Mouse (Mus musculus): ENCODE measurements around the gene Polr3gl. TPM values are rescaled to one million over a fixed set of nuclear protein-coding genes. Genes with fewer than 3 reads are reported as not detected.

The Polr3gl gene
- total and polyA plus RNA-seq, 2 experiments, result 7.0 to 8.2 TPM

- Histone ChIP-seq H3K79me2 (ENCODE audit: control insufficient read depth, insufficient read depth, low read length) (no peaks in the 10 kb centered on the region), H3K4me1 (ENCODE audit: control insufficient read depth, insufficient read depth, low read length) (0 out of 2 replicates have a peak, but pooled peaks cover 2% of the 10 kb centered on the region), H3K27ac (replicated peaks; ENCODE audit: insufficient read depth, low read depth, low read length) (no peak overlapping the region), H3K9ac (ENCODE audit: low read depth, low read length) (no peak overlapping the region), H3K36me3 (ENCODE audit: control insufficient read depth, insufficient read depth, low read length) (no peaks in the 10 kb centered on the region), H3K4me3 (ENCODE audit: insufficient read depth, low read depth, low read length) (no peak overlapping the region), H3K27me3 (ENCODE audit: control insufficient read depth, insufficient read depth, low read length) (no peaks in the 10 kb centered on the region)
- WGBS, result 91% methylated on average over 5 of the region's 5 CpGs
- TF ChIP-seq CTCF (IDR thresholded peaks at IDR 0.05; ENCODE audit: low read depth, low read length), result no peak
- no peak for TF ChIP-seq POLR2A (IDR thresholded peaks at IDR 0.05; ENCODE audit: extremely low read depth, insufficient read depth, low read length)
- no peak for DNase-seq (ENCODE audit: extremely low read depth, low read depth, low spot score)
Observed at GRCm38 (mm10) chr3:96583386-96583785, 10.6 kb downstream of the Polr3gl start.

- 91% methylated on average over 16 of the region's 16 CpGs for WGBS
- no peaks in the 10 kb centered on the region for H3K79me2 ChIP-seq (ENCODE audit: control insufficient read depth, insufficient read depth, low read length)
- no peak overlapping the region for H3K27ac ChIP-seq (replicated peaks; ENCODE audit: insufficient read depth, low read depth, low read length)
- no peaks in the 10 kb centered on the region for H3K27me3 ChIP-seq (ENCODE audit: control insufficient read depth, insufficient read depth, low read length)
- no peak overlapping the region for H3K9ac ChIP-seq (ENCODE audit: low read depth, low read length)
- H3K36me3 ChIP-seq (ENCODE audit: control insufficient read depth, insufficient read depth, low read length), result no peaks in the 10 kb centered on the region
- DNase-seq (ENCODE audit: extremely low read depth, low read depth, low spot score), result no peak
- H3K4me1 ChIP-seq (ENCODE audit: control insufficient read depth, insufficient read depth, low read length), result peaks cover 6% of the 10 kb centered on the region; the same call in 1 of the 2 replicates
- TF ChIP-seq POLR2A (IDR thresholded peaks at IDR 0.05; ENCODE audit: extremely low read depth, insufficient read depth, low read length), result no peak
- TF ChIP-seq CTCF (IDR thresholded peaks at IDR 0.05; ENCODE audit: low read depth, low read length), result no peak
- no peak overlapping the region for H3K4me3 ChIP-seq (ENCODE audit: insufficient read depth, low read depth, low read length)
Observed at GRCm38 (mm10) chr3:96581771-96582515, 12.0 kb downstream of the Polr3gl start.

GRCm38 (mm10) chr3:96581141-96581540 is 12.8 kb downstream of the Polr3gl start:
- no peak overlapping the region for H3K4me3 ChIP-seq (ENCODE audit: insufficient read depth, low read depth, low read length)
- no peak overlapping the region for H3K9ac ChIP-seq (ENCODE audit: low read depth, low read length)
- no peaks in the 10 kb centered on the region for H3K27me3 ChIP-seq (ENCODE audit: control insufficient read depth, insufficient read depth, low read length)
- WGBS, result 84% methylated on average over 6 of the region's 6 CpGs
- H3K36me3 ChIP-seq (ENCODE audit: control insufficient read depth, insufficient read depth, low read length), result no peaks in the 10 kb centered on the region
- H3K79me2 ChIP-seq (ENCODE audit: control insufficient read depth, insufficient read depth, low read length), result no peaks in the 10 kb centered on the region
- H3K27ac ChIP-seq (replicated peaks; ENCODE audit: insufficient read depth, low read depth, low read length), result no peak overlapping the region
- H3K4me1 ChIP-seq (ENCODE audit: control insufficient read depth, insufficient read depth, low read length), result peaks cover 11% of the 10 kb centered on the region
- TF ChIP-seq CTCF (IDR thresholded peaks at IDR 0.05; ENCODE audit: low read depth, low read length) (no peak), POLR2A (IDR thresholded peaks at IDR 0.05; ENCODE audit: extremely low read depth, insufficient read depth, low read length) (no peak)
- no peak for DNase-seq (ENCODE audit: extremely low read depth, low read depth, low spot score)

GRCm38 (mm10) chr3:96579885-96580454 is 14.0 kb downstream of the Polr3gl start:
- no peaks in the 10 kb centered on the region for H3K36me3 ChIP-seq (ENCODE audit: control insufficient read depth, insufficient read depth, low read length)
- peak; percentile 70 for DNase-seq (ENCODE audit: extremely low read depth, low read depth, low spot score)
- H3K4me1 ChIP-seq (ENCODE audit: control insufficient read depth, insufficient read depth, low read length), result peaks cover 19% of the 10 kb centered on the region
- no peaks in the 10 kb centered on the region for H3K27me3 ChIP-seq (ENCODE audit: control insufficient read depth, insufficient read depth, low read length)
- H3K9ac ChIP-seq (ENCODE audit: low read depth, low read length), result no peak overlapping the region
- TF ChIP-seq POLR2A (IDR thresholded peaks at IDR 0.05; ENCODE audit: extremely low read depth, insufficient read depth, low read length), result no peak
- peak; percentile 100 for TF ChIP-seq CTCF (IDR thresholded peaks at IDR 0.05; ENCODE audit: low read depth, low read length)
- H3K79me2 ChIP-seq (ENCODE audit: control insufficient read depth, insufficient read depth, low read length), result no peaks in the 10 kb centered on the region
- WGBS, result 18% methylated on average over 16 of the region's 16 CpGs
- H3K27ac ChIP-seq (replicated peaks; ENCODE audit: insufficient read depth, low read depth, low read length), result no peak overlapping the region
- no peak overlapping the region for H3K4me3 ChIP-seq (ENCODE audit: insufficient read depth, low read depth, low read length)

GRCm38 (mm10) chr3:96579239-96579750 is 14.7 kb downstream of the Polr3gl start:
- no peak overlapping the region for H3K4me3 ChIP-seq (ENCODE audit: insufficient read depth, low read depth, low read length)
- TF ChIP-seq CTCF (IDR thresholded peaks at IDR 0.05; ENCODE audit: low read depth, low read length) (no peak), POLR2A (IDR thresholded peaks at IDR 0.05; ENCODE audit: extremely low read depth, insufficient read depth, low read length) (no peak)
- WGBS, result 82% methylated on average over 4 of the region's 4 CpGs
- H3K9ac ChIP-seq (ENCODE audit: low read depth, low read length), result no peak overlapping the region
- no peak for DNase-seq (ENCODE audit: extremely low read depth, low read depth, low spot score)
- no peaks in the 10 kb centered on the region for H3K27me3 ChIP-seq (ENCODE audit: control insufficient read depth, insufficient read depth, low read length)
- no peaks in the 10 kb centered on the region for H3K36me3 ChIP-seq (ENCODE audit: control insufficient read depth, insufficient read depth, low read length)
- H3K79me2 ChIP-seq (ENCODE audit: control insufficient read depth, insufficient read depth, low read length), result no peaks in the 10 kb centered on the region
- H3K4me1 ChIP-seq (ENCODE audit: control insufficient read depth, insufficient read depth, low read length), result peaks cover 23% of the 10 kb centered on the region
- H3K27ac ChIP-seq (replicated peaks; ENCODE audit: insufficient read depth, low read depth, low read length), result 0 out of 2 replicates have a peak overlapping the region, but pooled peaks have one; percentile 6

Data from liver, adult 2 months (tissue).